Mouse (Mus musculus): Measurements from ENCODE around the gene Tpgs1. TPM values are rescaled to one million over a fixed set of nuclear protein-coding genes. Genes with fewer than 3 reads are reported as not detected.
A peak's percentile ranks its signal among the peaks of the same experiment; 100 is the strongest.

The Tpgs1 gene
- 10 to 100 TPM; 29.5 to 40.7 TPM for total RNA-seq (2021)
- 147 and 149 TPM in 2 replicates for polyA plus RNA-seq (2012; rRNA removed)
- long read RNA-seq, transcript Tpgs1-201 (2 exons, 1,143 nt) = major isoform, 63 of 64 reads
- long read RNA-seq, partial matches to known transcripts = 0 of 64 reads
- long read RNA-seq, other reads (novel, unspliced or antisense) = 1 of 64 reads

- peak; percentile 91 for DNase-seq
These were observed at the start of gene Tpgs1 for GRCm38 (mm10) chr10:79668771-79669575. Gene Tpgs1 (plus strand): TSS chr10:79669369.

DNA sequence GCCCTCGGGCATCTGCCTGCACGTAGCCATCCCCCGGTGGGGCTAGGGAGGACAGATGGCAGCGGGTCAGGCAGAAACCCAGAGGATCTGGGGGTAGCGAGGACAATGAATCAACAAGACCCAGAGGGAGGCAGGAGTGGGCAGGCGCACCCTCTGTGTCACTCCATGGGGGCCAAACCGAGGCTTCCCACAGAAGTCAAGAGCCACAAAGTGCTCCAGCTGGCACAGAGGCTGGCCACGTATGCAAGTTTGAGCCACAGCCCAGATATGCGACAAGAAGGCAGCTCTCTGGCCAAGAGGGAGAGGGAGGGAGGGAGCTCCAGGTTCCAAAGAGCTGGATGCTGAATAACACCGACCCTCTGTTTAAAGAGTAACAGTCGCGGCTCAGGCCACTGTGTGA, 45.2 kb upstream of the Tpgs1 start:
- no peak for DNase-seq

- DNase-seq = no peak
These were observed 43.8 kb upstream of the Tpgs1 start for GRCm38 (mm10) chr10:79625398-79625797.

- peak; percentile 13 for DNase-seq
These were observed 43.0 kb upstream of the Tpgs1 start for GRCm38 (mm10) chr10:79626156-79626555.

GRCm38 (mm10) chr10:79628377-79628776, 40.8 kb upstream of the Tpgs1 start:
- DNase-seq = no peak

DNA sequence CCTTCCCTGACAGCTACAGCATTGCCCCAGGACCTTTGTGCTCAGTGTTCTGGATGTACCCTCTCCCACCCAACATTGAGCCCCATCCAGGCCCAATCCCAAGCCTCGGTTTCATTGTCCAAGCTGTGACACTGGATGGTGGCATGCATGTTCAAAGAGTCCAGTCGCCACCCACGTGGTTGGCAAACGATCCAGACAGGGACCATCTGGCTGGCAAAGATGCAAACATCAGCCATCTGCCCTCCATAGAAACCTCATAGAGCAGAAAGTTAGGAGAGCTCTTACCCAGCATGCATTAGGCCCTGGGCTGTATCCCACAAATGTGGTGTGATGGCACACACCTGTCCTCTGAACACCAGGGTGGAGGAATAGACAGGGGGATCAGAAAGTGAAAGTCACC, 37.7 kb upstream of the Tpgs1 start:
- no peak for DNase-seq

DNA sequence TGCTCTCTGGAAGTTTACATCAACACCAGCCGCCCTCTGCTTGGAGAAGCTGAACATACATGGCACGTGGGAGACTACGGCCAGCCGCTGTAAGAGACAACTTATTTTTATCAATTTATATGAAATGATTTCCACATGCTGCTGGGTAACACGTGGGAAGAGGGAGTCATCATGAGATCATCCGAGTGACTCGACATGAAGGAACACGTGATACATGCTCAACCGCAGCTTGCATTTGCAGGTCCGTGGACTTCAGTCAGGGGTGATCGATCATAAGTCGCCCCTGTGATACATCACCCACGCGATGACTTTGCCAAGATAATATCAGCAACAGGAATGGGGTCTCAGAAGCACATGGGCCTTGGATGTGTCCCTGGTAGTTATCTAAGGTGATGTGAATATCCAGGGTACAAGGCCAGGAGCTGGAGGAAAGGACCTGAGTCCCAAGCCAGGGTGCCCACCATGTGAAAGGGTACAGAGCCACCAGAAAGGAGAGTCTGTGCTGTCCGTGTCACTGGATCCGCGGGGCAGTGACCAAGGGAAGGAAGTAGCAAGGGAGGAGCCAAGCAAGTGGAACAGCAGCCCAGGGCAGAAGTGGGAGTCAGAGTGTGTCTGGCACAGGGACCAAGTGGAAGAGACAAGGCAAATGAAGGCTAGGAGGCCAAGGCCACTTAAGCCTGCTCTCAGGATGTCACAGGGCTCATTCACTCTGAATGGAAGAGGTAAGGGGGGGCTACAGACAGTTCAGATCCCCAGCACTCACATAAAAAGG, 36.0 kb upstream of the Tpgs1 start:
- peak; percentile 66 for DNase-seq

- DNase-seq = no peak
These were observed 32.9 kb upstream of the Tpgs1 start for GRCm38 (mm10) chr10:79636287-79636686.

DNA sequence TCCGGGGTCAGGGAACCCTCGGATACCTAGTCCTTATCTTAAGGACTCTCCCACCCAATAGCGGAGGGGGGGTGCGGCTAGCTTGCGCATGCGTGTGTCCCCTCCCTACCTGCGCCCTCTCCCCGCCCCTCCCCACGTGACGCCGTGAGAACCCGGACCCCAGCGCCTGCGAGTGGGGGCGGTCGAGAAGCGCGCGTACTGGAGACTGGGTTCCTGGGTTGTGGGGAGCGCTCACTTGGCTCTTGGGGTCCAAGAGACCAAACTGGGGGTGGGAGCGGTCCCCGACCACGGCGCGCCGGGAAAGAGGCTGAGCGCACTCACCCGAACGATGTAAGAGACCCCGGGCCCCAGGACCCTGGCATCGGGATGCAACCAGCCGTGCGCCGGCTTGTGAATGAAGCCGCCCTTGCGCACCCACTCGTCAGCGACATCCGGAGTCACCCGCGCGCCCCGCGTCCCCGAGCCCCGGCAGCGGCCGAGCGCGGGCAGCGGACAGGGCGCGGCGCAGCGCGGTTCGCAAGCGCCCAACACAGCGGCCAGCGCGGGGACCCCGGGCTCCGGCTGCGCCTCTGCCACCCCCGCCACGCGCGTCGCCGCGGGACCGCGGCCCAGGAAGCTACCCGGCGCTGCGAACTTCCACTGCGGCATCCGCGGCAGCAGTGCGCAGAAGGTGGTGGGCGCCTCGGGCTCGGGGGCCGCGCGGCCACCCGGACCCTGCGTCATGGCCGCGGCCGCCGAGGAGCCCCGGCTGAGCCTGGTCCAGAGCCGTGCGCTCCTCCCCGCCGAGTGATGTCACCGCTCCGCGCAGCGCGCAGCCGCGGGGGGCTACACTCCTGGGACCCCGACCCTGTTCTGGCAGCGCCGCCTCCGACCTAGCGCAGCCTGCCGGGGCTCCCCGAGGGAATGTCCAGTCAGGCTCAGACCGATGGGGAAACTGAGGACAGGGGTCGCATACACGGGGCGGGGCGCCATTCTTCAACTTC, 31.8 kb upstream of the Tpgs1 start, which contains the start of gene Shc2:
TSS of gene Shc2 (minus strand) at position 791 of the 983 bp plus-strand sequence.
- peak; percentile 21 for DNase-seq

DNA sequence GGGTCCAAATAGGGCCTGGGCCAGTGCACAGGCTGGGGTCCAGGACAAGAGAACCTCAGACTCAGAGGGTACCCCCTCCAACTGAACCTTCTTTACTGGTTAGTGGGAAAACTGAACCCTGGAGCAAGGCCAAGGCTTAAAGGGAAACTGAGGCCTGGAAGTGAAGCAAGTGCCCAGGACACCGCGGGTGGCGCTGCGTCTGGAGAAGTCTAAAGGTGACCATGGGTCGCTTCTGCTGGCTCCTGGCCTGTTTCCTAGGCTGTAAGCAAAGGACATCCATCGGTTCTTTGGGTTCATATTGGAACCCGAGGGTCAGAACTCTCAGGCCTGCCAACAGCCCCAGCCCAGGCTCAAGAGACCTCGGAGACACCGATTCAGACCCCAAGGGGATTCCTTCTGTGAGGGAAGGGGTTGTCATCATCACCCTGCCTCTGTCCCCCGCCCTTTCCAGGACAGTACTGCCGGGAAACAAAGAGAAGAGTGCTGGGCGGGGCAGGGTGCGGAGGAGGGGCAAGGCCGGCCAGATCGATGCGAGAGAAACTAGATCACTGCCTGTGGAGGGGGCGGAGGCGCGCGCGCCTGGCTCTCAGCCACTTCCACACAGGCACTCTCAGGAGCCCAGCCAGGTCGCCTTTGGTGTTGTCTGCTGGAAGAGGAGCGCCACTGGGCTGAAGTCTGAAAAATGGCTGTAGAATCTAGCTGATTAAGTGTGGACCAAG, 30.5 kb upstream of the Tpgs1 start:
- DNase-seq = peak; percentile 58

- no peak for DNase-seq
These were observed 23.5 kb upstream of the Tpgs1 start, which contains the start of gene Odf3l2 for GRCm38 (mm10) chr10:79645711-79646110. Gene Odf3l2 (minus strand): TSS chr10:79645738.

DNA sequence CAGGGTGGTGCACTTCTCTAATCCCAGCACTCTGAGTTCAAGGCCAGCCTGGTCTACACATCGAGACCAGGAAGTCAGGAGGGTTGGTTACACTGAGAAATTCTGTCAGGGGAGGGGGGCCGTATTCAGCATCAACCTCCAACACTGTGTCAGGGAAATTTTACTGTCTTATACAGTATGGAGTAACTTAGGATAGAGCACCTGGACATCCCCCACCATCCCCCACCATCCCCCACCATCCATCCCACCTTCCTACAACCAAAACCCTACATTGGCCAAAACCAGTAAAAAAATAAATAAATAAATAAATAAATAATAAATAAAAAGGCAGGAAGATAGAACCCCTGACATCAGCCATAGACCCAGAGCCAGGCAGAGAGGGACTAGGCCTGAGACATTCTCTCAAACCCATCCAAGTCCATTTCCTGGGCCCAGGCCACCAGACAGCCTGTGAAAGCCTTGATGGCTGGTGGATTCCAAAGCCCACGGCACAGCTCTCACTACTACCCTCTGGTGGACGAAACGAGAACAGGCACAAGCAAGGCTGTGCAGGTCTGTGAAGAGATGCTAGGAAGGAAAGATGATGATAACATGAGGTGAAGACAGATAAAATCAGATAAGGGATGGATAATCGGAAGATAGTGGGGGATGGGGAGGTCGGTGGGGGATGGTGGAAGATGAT, 20.0 kb upstream of the Tpgs1 start:
- peak; percentile 61 for DNase-seq

- DNase-seq = no peak
These were observed 16.4 kb upstream of the Tpgs1 start for GRCm38 (mm10) chr10:79652789-79653188.

DNA sequence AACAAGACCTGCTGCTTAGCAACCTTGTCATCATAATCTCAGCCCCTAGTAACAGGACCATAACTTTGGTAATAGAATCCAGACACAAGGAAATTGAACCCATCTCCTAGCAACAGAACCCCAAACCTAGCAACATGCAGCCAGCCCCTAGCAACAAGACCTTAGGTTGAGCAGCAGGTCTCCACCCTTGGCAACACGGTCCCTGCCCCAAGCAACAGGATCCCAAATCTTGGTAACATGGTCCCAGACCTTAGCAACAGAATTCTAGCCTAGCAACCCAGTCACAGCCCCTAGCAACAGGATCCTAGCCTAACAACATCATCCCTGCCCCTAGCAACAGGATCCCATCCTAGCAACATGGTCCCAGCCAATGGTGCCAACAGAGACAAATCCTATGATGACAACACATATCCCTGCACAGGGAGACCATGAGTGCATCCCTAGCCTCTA, 14.2 kb upstream of the Tpgs1 start:
- no peak for DNase-seq

DNA sequence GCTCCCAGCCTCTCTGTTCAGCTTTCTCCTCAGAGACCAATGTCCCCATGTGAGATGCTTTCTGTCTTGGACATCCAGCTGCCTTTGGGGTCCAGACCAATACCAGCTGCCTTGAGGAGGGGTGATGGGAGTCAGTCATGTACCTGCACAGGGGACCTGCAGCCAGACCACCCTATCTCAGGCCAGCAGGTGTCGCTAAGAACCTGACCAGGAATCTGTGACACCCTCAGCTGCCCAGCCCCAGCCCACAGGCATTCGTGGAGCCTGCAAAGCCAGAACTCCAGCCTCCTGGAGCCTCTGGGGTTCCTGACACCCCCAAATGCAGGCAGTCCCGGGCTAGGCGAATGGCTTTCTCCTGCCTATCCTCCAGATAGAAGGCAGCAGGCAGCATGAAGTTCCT, 10.3 kb upstream of the Tpgs1 start:
- DNase-seq = no peak

GRCm38 (mm10) chr10:79660298-79660697, 8.9 kb upstream of the Tpgs1 start:
- DNase-seq = no peak

- no peak for DNase-seq
These were observed 7.3 kb upstream of the Tpgs1 start for GRCm38 (mm10) chr10:79661861-79662260.

DNA sequence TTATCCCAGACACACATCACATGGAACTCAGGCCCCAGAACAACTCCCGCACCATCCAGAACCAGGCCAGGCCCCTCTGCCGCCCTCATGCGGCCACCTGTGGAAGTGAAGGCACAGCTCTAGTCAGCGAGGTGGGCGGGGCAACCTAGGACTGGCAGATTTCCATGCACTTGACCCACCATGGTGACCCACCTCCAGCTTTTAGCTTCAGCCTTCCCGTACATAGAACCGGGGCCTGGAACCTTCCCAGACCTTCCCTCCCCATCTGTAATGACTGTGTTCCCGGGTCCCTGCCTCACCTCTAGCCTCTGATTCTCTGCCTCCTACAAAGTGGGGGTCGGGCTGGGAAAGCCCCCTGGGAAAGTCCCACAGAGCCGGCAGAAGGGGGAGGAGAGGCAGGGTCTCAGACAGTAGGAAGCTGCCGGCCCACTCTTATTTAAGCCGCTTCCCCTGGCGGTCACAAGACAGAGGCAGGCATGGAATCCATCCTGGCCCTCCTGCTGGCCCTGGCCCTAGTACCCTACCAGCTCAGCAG, 5.0 kb upstream of the Tpgs1 start, which contains the start of gene Madcam1:
TSS of gene Madcam1 (plus strand) at position 429 of the 535 bp plus-strand sequence.
- peak; percentile 64 for DNase-seq

DNA sequence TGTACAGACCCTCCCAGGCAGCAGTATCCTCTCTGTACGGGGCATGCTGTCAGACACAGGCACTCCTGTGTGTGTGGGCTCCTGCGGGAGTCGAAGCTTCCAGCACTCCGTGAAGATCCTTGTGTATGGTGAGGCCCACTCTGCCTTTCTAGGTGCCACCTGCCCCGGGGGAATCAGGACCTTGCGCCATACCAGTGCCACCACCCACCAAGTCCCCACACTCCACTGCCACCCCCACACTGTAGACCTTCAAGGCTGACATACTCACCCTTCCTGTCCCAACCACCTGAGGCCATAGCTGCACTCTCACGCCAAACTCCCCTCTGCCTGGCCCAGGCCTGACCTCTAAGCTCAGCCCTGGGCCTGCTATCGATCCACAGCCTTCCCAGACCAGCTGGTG, 4.1 kb upstream of the Tpgs1 start:
- no peak for DNase-seq

DNA sequence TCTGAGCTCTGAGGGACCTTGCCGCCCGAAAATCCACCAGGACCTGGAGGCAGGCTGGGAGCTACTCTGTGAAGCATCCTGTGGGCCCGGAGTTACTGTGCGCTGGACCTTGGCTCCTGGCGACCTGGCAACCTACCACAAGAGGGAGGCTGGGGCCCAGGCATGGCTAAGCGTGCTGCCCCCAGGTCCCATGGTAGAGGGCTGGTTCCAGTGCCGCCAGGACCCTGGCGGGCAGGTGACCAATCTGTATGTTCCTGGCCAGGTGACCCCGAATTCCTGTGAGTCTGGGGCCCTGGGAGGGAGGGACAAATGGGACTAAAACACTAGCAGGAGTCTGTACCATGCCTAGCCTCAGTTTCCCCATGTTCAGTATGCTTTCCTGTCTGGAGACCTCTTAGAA, 2.7 kb upstream of the Tpgs1 start:
- DNase-seq = no peak
